Mouse (Mus musculus) CD4-positive, CD25-positive, alpha-beta regulatory T cell, adult 4 months (primary cell): ENCODE results near the gene Dnajc22. TPM values are rescaled to one million over a fixed set of nuclear protein-coding genes. Genes with fewer than 3 reads are reported as not detected.
A peak's percentile ranks its signal among the peaks of the same experiment; 100 is the strongest.

ENCODE experiments used
- ATAC-seq: one replicate; pipeline ENCODE4 v1.8.0; 2017
- polyA plus RNA-seq, 2 experiments: library from polyadenylated mRNA; unstranded; fragments of 100-300 nt; shearing (Covaris generic); gene quantifications; one replicate each; pipeline ENCODE4 v1.2.1; 2017

Dnajc22 gene
- polyA plus RNA-seq, 2 experiments from 2014 or later, result not detected

- no peak for ATAC-seq
These were observed 5.5 kb upstream of the Dnajc22 start, which contains the start of gene C1ql4 for GRCm38 (mm10) chr15:99087253-99088075. Gene C1ql4 (minus strand): TSS chr15:99087817.

GRCm38 (mm10) chr15:99088292-99088691 lies 4.7 kb upstream of the Dnajc22 start:
- ATAC-seq, result peak; percentile 94

GRCm38 (mm10) chr15:99089069-99089468 lies 3.9 kb upstream of the Dnajc22 start:
- ATAC-seq, result no peak

- no peak for ATAC-seq
These were observed 605 bp downstream of the Dnajc22 start for GRCm38 (mm10) chr15:99093291-99094258.

GRCm38 (mm10) chr15:99094631-99095270 lies 1.8 kb downstream of the Dnajc22 start:
- ATAC-seq, result no peak

GRCm38 (mm10) chr15:99095356-99095755 lies 2.4 kb downstream of the Dnajc22 start:
- no peak for ATAC-seq

- ATAC-seq, result no peak
These were observed 3.3 kb downstream of the Dnajc22 start for GRCm38 (mm10) chr15:99096061-99096793.

GRCm38 (mm10) chr15:99096831-99097500 lies 4.0 kb downstream of the Dnajc22 start:
- no peak for ATAC-seq

- no peak for ATAC-seq
These were observed 5.0 kb downstream of the Dnajc22 start for GRCm38 (mm10) chr15:99097840-99098492.

GRCm38 (mm10) chr15:99098493-99098861 lies 5.5 kb downstream of the Dnajc22 start:
- no peak for ATAC-seq

- ATAC-seq, result no peak
These were observed 6.2 kb downstream of the Dnajc22 start for GRCm38 (mm10) chr15:99099139-99099556.

GRCm38 (mm10) chr15:99099984-99100383 lies 7.0 kb downstream of the Dnajc22 start:
- ATAC-seq, result no peak

- no peak for ATAC-seq
These were observed 12.3 kb downstream of the Dnajc22 start for GRCm38 (mm10) chr15:99105238-99105637.

GRCm38 (mm10) chr15:99107866-99108265 lies 14.9 kb downstream of the Dnajc22 start:
- no peak for ATAC-seq

GRCm38 (mm10) chr15:99111139-99111538 lies 18.2 kb downstream of the Dnajc22 start:
- ATAC-seq, result no peak

- no peak for ATAC-seq
These were observed 18.8 kb downstream of the Dnajc22 start for GRCm38 (mm10) chr15:99111809-99112208.

- ATAC-seq, result no peak
These were observed 19.9 kb downstream of the Dnajc22 start for GRCm38 (mm10) chr15:99112843-99113395.

- ATAC-seq, result no peak
These were observed 20.5 kb downstream of the Dnajc22 start for GRCm38 (mm10) chr15:99113396-99113975.

- no peak for ATAC-seq
These were observed 21.5 kb downstream of the Dnajc22 start for GRCm38 (mm10) chr15:99114312-99115064.
